17 mouse cellular contexts compared by ENCODE assay signal in genomic region chr13:59948496-59949138, GRCm38 (mm10).
DNase-seq lines count a peak whose midpoint lies in the region; ATAC-seq and TF ChIP-seq lines count a peak whose summit lies in the region.
"Had no signal": no experiment of that assay in that cellular context is flagged by ENCODE, and none has a peak within 500 bp of the region (broad histone marks: within the 10 kb centered on the region; RNA-seq: fewer than 3 reads in every experiment).

No protein-coding gene starts in this region.

- H3K4me1 ChIP-seq in forebrain, embryonic 10.5 days = peaks cover 44% of the 10 kb centered on the region
- H3K4me1 ChIP-seq in forebrain, embryonic 12.5 days = peaks cover 15% of the 10 kb centered on the region
- no peaks in the 10 kb centered on the region for H3K4me1 ChIP-seq in lung, postnatal 0 days (ENCODE audit: insufficient read depth, low read depth, low read length)
- peaks cover 16% of the 10 kb centered on the region for H3K4me1 ChIP-seq in heart, embryonic 15.5 days (replicated peaks)
- H3K4me1 ChIP-seq: liver, embryonic 15.5 days had no signal

- H3K27ac ChIP-seq in forebrain, embryonic 10.5 days = 0 out of 2 replicates have a peak overlapping the region, but pooled peaks have one; percentile 1
- H3K27ac ChIP-seq in forebrain, embryonic 12.5 days = no peak overlapping the region
- H3K27ac ChIP-seq in lung, postnatal 0 days (ENCODE audit: low read length) = no peak overlapping the region
- H3K27ac ChIP-seq in heart, embryonic 15.5 days = peak overlapping the region; percentile 54; the same call in 1 of the 2 replicates
- H3K27ac ChIP-seq: liver, embryonic 15.5 days had no signal

- no peak overlapping the region for H3K9ac ChIP-seq in forebrain, embryonic 12.5 days
- no peak overlapping the region for H3K9ac ChIP-seq in lung, postnatal 0 days (replicated peaks; ENCODE audit: low read depth)
- H3K9ac ChIP-seq in heart, embryonic 15.5 days = no peak overlapping the region
- H3K9ac ChIP-seq: embryonic facial prominence, embryonic 15.5 days; liver, embryonic 15.5 days had no signal

- no peak for DNase-seq in forebrain, embryonic 10.5 days (ENCODE audit: extremely low spot score, low spot score)
- DNase-seq in lung, postnatal 0 days (ENCODE audit: low spot score) = peak; percentile 27
- DNase-seq in lung, postnatal 14 days = no peak
- DNase-seq in lung, postnatal 10 days = peak; percentile 60
- DNase-seq in adrenal gland, adult 18-20 months (ENCODE audit: low spot score in 2 of 2) = no peak
- DNase-seq: embryo, embryonic 11 days; gastrocnemius, postnatal 36 days; kidney, adult 9 months; kidney, postnatal 4 days; thymus, postnatal 36 days had no signal

- H3K36me3 ChIP-seq in forebrain, embryonic 10.5 days (replicated peaks) = no peaks in the 10 kb centered on the region
- H3K36me3 ChIP-seq in forebrain, embryonic 12.5 days (replicated peaks) = no peaks in the 10 kb centered on the region
- H3K36me3 ChIP-seq in lung, postnatal 0 days (ENCODE audit: insufficient read depth, low read length) = no peaks in the 10 kb centered on the region
- no peaks in the 10 kb centered on the region for H3K36me3 ChIP-seq in heart, embryonic 15.5 days
- H3K36me3 ChIP-seq: embryonic facial prominence, embryonic 15.5 days; G1E; liver, embryonic 15.5 days had no signal

- no peak for ATAC-seq in forebrain, embryonic 12.5 days (ENCODE audit: low FRiP score)
- ATAC-seq in lung, postnatal 0 days = peak; percentile 54
- peak; percentile 61; the same call in 1 of the 2 replicates for ATAC-seq in heart, embryonic 15.5 days (replicated peaks; ENCODE audit: insufficient number of reproducible peaks, insufficient read depth, low FRiP score, low read depth)
- ATAC-seq in cerebellum, adult (ENCODE audit: insufficient number of reproducible peaks, low FRiP score, low TSS enrichment) = no peak
- ATAC-seq: CD4-positive, CD25-positive, alpha-beta regulatory T cell, adult 4 months had no signal

- H3K4me3 ChIP-seq in forebrain, embryonic 10.5 days = no peak overlapping the region
- no peak overlapping the region for H3K4me3 ChIP-seq in forebrain, embryonic 12.5 days (replicated peaks)
- H3K4me3 ChIP-seq in lung, postnatal 0 days (ENCODE audit: low read depth, low read length) = no peak overlapping the region
- peak overlapping the region; percentile 15 for H3K4me3 ChIP-seq in heart, embryonic 15.5 days
- H3K4me3 ChIP-seq: embryonic facial prominence, embryonic 15.5 days; liver, embryonic 15.5 days had no signal

- H3K4me2 ChIP-seq in forebrain, embryonic 12.5 days = no peak overlapping the region
- no peak overlapping the region for H3K4me2 ChIP-seq in lung, postnatal 0 days (replicated peaks; ENCODE audit: low read depth, low read length)
- H3K4me2 ChIP-seq in heart, embryonic 15.5 days = peak overlapping the region; percentile 54
- H3K4me2 ChIP-seq: embryonic facial prominence, embryonic 15.5 days; liver, embryonic 15.5 days had no signal

- TF ChIP-seq EP300 in lung, postnatal 0 days (IDR thresholded peaks at IDR 0.05) = no peak

- H3K27me3 ChIP-seq in forebrain, embryonic 10.5 days (ENCODE audit: poor library complexity, severe bottlenecking) = no peaks in the 10 kb centered on the region
- H3K27me3 ChIP-seq in forebrain, embryonic 12.5 days = no peaks in the 10 kb centered on the region
- no peaks in the 10 kb centered on the region for H3K27me3 ChIP-seq in lung, postnatal 0 days (replicated peaks; ENCODE audit: insufficient read depth, low read length)
- H3K27me3 ChIP-seq in heart, embryonic 15.5 days = peaks cover 3% of the 10 kb centered on the region; the same call in 1 of the 2 replicates
- H3K27me3 ChIP-seq: embryonic facial prominence, embryonic 15.5 days had no signal

- H3K9me3 ChIP-seq in forebrain, embryonic 10.5 days = no peaks in the 10 kb centered on the region
- H3K9me3 ChIP-seq in forebrain, embryonic 12.5 days = no peaks in the 10 kb centered on the region
- H3K9me3 ChIP-seq in lung, postnatal 0 days (ENCODE audit: low read length) = no peaks in the 10 kb centered on the region
- no peaks in the 10 kb centered on the region for H3K9me3 ChIP-seq in heart, embryonic 15.5 days (replicated peaks)
- H3K9me3 ChIP-seq: embryonic facial prominence, embryonic 15.5 days; liver, embryonic 15.5 days had no signal

- WGBS in forebrain, embryonic 10.5 days = 92% methylated on average over 15 of the region's 15 CpGs
- 88% methylated on average over 15 of the region's 15 CpGs for WGBS in forebrain, embryonic 12.5 days
- 47% methylated on average over 15 of the region's 15 CpGs for WGBS in lung, postnatal 0 days
- 43% methylated on average over 15 of the region's 15 CpGs for WGBS in heart, embryonic 15.5 days

- no peak for TF ChIP-seq CTCF in lung, postnatal 0 days (IDR thresholded peaks at IDR 0.05)

Comparison
In these comparisons a context has a peak if more than half of its experiments do, and no peak if none do; other contexts are left out.
1. DNase-seq: peak in lung, postnatal 0 days (single experiment) and lung, postnatal 10 days (single experiment); none in forebrain, embryonic 10.5 days (single experiment), lung, postnatal 14 days (single experiment) and adrenal gland, adult 18-20 months (0 of 2).
2. H3K27ac ChIP-seq: peak in forebrain, embryonic 10.5 days (single experiment) and heart, embryonic 15.5 days (single experiment); none in forebrain, embryonic 12.5 days (single experiment) and lung, postnatal 0 days (single experiment).
3. ATAC-seq: peak in lung, postnatal 0 days (single experiment) and heart, embryonic 15.5 days (single experiment); none in forebrain, embryonic 12.5 days (single experiment) and cerebellum, adult (single experiment).